Mouse (Mus musculus) heart, embryonic 11.5 days (tissue): ENCODE results near the gene Slc9a2. TPM values are rescaled to one million over a fixed set of nuclear protein-coding genes. Genes with fewer than 3 reads are reported as not detected.
"Not testable (repeated sequence)": the region's sequence is repeated elsewhere in the genome, so short reads cannot be mapped to it uniquely, and the experiment has no call there.

Experiments
- ATAC-seq: fragments of 200-750 bp; cut with Nextera tagmentation; replicated peaks from 2 replicates; pipeline ENCODE4 v1.8.0; 2017; ENCODE audit warnings: moderate library complexity; ENCODE audit not compliant: insufficient number of reproducible peaks, low FRiP score, low TSS enrichment
- H3K27ac ChIP-seq: fragments of 300-500 bp; sonication (generic); 2 replicates; pipeline ENCODE4 v1.5.1; 2014; ENCODE audit warnings: mild to moderate bottlenecking, low read depth, low read length
- H3K27me3 ChIP-seq: fragments of 300-500 bp; sonication (generic); 2 replicates; pipeline ENCODE4 v1.6.1; 2014; ENCODE audit warnings: mild to moderate bottlenecking, low read length, mixed read lengths; ENCODE audit not compliant: control insufficient read depth, insufficient read depth
- H3K36me3 ChIP-seq: fragments of 300-500 bp; sonication (generic); 2 replicates; pipeline ENCODE4 v1.6.1; 2014; ENCODE audit warnings: mild to moderate bottlenecking, low read length, moderate library complexity, mixed read lengths; ENCODE audit not compliant: control insufficient read depth, insufficient read depth
- H3K4me1 ChIP-seq: fragments of 300-500 bp; sonication (generic); 2 replicates; pipeline ENCODE4 v1.6.1; 2014; ENCODE audit warnings: low read length; ENCODE audit not compliant: control insufficient read depth, insufficient read depth
- H3K4me2 ChIP-seq: fragments of 300-500 bp; sonication (generic); 2 replicates; pipeline ENCODE4 v1.6.1; 2014; ENCODE audit warnings: mild to moderate bottlenecking, moderate library complexity
- H3K4me3 ChIP-seq: fragments of 300-500 bp; sonication (generic); 2 replicates; pipeline ENCODE4 v1.5.1; 2014; ENCODE audit warnings: low read depth, low read length
- H3K9ac ChIP-seq: fragments of 300-500 bp; sonication (generic); 2 replicates; pipeline ENCODE4 v1.6.1; 2014; ENCODE audit warnings: mild to moderate bottlenecking, low read depth, low read length, moderate library complexity
- H3K9me3 ChIP-seq: fragments of 300-500 bp; sonication (generic); replicated peaks from 2 replicates; pipeline ENCODE4 v1.6.1; 2016; ENCODE audit warnings: low read length; ENCODE audit not compliant: control insufficient read depth
- WGBS: fragments of 180-500 bp; shearing (Covaris S2); extraction: QIAGEN DNeasy Blood & Tissue Kit; methylation state at CpG from one replicate; pipeline ENCODE4 v1.1.7; 2014; ENCODE audit not compliant: insufficient replicate concordance; 5-methylcytosine and 5-hydroxymethylcytosine counted together
- polyA plus RNA-seq: library from polyadenylated mRNA; unstranded; fragments of >200 nt; fragmentation: Nextera tagmentation; extraction: Ambion mirVana; gene quantifications from 2 replicates; pipeline ENCODE4 v1.2.1, GENCODE M21; 2014

The Slc9a2 gene
- polyA plus RNA-seq, 1 experiment from 2014 or later: not detected

GRCm38 (mm10) chr1:40738246-40738645, 57.9 kb downstream of the Slc9a2 start:
- not testable (repeated sequence) for H3K9me3 ChIP-seq, H3K4me1 ChIP-seq, H3K4me2 ChIP-seq, ATAC-seq, H3K36me3 ChIP-seq, H3K9ac ChIP-seq, H3K27me3 ChIP-seq, H3K27ac ChIP-seq, H3K4me3 ChIP-seq
- 89% methylated on average over 9 of the region's 9 CpGs for WGBS

- Histone ChIP-seq H3K36me3 (no peaks in the 10 kb centered on the region), H3K4me2 (no peak overlapping the region), H3K9me3 (no peaks in the 10 kb centered on the region), H3K4me1 (no peaks in the 10 kb centered on the region), H3K27ac (no peak overlapping the region), H3K4me3 (no peak overlapping the region), H3K9ac (no peak overlapping the region), H3K27me3 (no peaks in the 10 kb centered on the region)
- ATAC-seq: no peak
- 84% methylated on average over 2 of the region's 2 CpGs for WGBS
Observed at GRCm38 (mm10) chr1:40740739-40741138, 60.4 kb downstream of the Slc9a2 start.

GRCm38 (mm10) chr1:40746089-40746488, 65.7 kb downstream of the Slc9a2 start:
- Histone ChIP-seq H3K4me1 (no peaks in the 10 kb centered on the region), H3K9ac (no peak overlapping the region), H3K36me3 (no peaks in the 10 kb centered on the region), H3K9me3 (no peaks in the 10 kb centered on the region), H3K4me2 (no peak overlapping the region), H3K27me3 (no peaks in the 10 kb centered on the region), H3K4me3 (no peak overlapping the region), H3K27ac (no peak overlapping the region)
- no peak for ATAC-seq
- 66% methylated on average over 5 of the region's 5 CpGs for WGBS

GRCm38 (mm10) chr1:40759751-40760445, 79.5 kb downstream of the Slc9a2 start:
- 83% methylated on average over 6 of the region's 6 CpGs for WGBS
- no peaks in the 10 kb centered on the region for H3K36me3 ChIP-seq
- no peak overlapping the region for H3K4me3 ChIP-seq
- no peak for ATAC-seq
- H3K9ac ChIP-seq: no peak overlapping the region
- H3K27ac ChIP-seq: no peak overlapping the region
- H3K4me2 ChIP-seq: no peak overlapping the region
- no peaks in the 10 kb centered on the region for H3K9me3 ChIP-seq
- H3K4me1 ChIP-seq: no peaks in the 10 kb centered on the region
- no peaks in the 10 kb centered on the region for H3K27me3 ChIP-seq

- no peaks in the 10 kb centered on the region for H3K4me1 ChIP-seq
- H3K36me3 ChIP-seq: no peaks in the 10 kb centered on the region
- no peak overlapping the region for H3K4me3 ChIP-seq
- no peak overlapping the region for H3K4me2 ChIP-seq
- ATAC-seq: no peak
- 82% methylated on average over 1 of the region's 1 CpGs for WGBS
- H3K9ac ChIP-seq: no peak overlapping the region
- H3K9me3 ChIP-seq: no peaks in the 10 kb centered on the region
- no peaks in the 10 kb centered on the region for H3K27me3 ChIP-seq
- no peak overlapping the region for H3K27ac ChIP-seq
Observed at GRCm38 (mm10) chr1:40764042-40764441, 83.7 kb downstream of the Slc9a2 start.

- no peaks in the 10 kb centered on the region for H3K9me3 ChIP-seq
- H3K4me1 ChIP-seq: no peaks in the 10 kb centered on the region
- no peak overlapping the region for H3K27ac ChIP-seq
- ATAC-seq: no peak
- no peak overlapping the region for H3K4me3 ChIP-seq
- no peaks in the 10 kb centered on the region for H3K36me3 ChIP-seq
- H3K9ac ChIP-seq: no peak overlapping the region
- H3K4me2 ChIP-seq: no peak overlapping the region
- WGBS: 76% methylated on average over 15 of the region's 15 CpGs
- no peaks in the 10 kb centered on the region for H3K27me3 ChIP-seq
Observed at GRCm38 (mm10) chr1:40764701-40765275, 84.4 kb downstream of the Slc9a2 start.

- Histone ChIP-seq H3K4me2 (no peak overlapping the region), H3K27ac (no peak overlapping the region), H3K36me3 (no peaks in the 10 kb centered on the region), H3K9me3 (no peaks in the 10 kb centered on the region), H3K4me1 (no peaks in the 10 kb centered on the region), H3K9ac (no peak overlapping the region), H3K4me3 (no peak overlapping the region), H3K27me3 (no peaks in the 10 kb centered on the region)
- WGBS: 84% methylated on average over 12 of the region's 12 CpGs
- ATAC-seq: no peak
Observed at GRCm38 (mm10) chr1:40765521-40765920, 85.1 kb downstream of the Slc9a2 start.

GRCm38 (mm10) chr1:40767588-40767987, 87.2 kb downstream of the Slc9a2 start:
- H3K4me1 ChIP-seq: no peaks in the 10 kb centered on the region
- H3K4me3 ChIP-seq: no peak overlapping the region
- H3K4me2 ChIP-seq: no peak overlapping the region
- 76% methylated on average over 18 of the region's 18 CpGs for WGBS
- no peaks in the 10 kb centered on the region for H3K9me3 ChIP-seq
- no peak for ATAC-seq
- no peak overlapping the region for H3K9ac ChIP-seq
- H3K36me3 ChIP-seq: no peaks in the 10 kb centered on the region
- no peak overlapping the region for H3K27ac ChIP-seq
- no peaks in the 10 kb centered on the region for H3K27me3 ChIP-seq

- H3K9me3 ChIP-seq: no peaks in the 10 kb centered on the region
- 25% methylated on average over 6 of the region's 6 CpGs for WGBS
- no peak overlapping the region for H3K9ac ChIP-seq
- no peaks in the 10 kb centered on the region for H3K36me3 ChIP-seq
- H3K27me3 ChIP-seq: no peaks in the 10 kb centered on the region
- H3K4me3 ChIP-seq: no peak overlapping the region
- no peak overlapping the region for H3K4me2 ChIP-seq
- no peak for ATAC-seq
- no peaks in the 10 kb centered on the region for H3K4me1 ChIP-seq
- H3K27ac ChIP-seq: no peak overlapping the region
Observed at GRCm38 (mm10) chr1:40768606-40769005, 88.2 kb downstream of the Slc9a2 start.
